Mouse (Mus musculus) thymus, adult 2 months (tissue): ENCODE results near the gene Plppr3. TPM values are rescaled to one million over a fixed set of nuclear protein-coding genes. Genes with fewer than 3 reads are reported as not detected.

Source experiments
- DNase-seq: peaks from one replicate; pipeline ENCODE4 v3.0.0; 2021
- H3K27ac ChIP-seq: fragments of 200-500 bp; 2 replicates; pipeline ENCODE4 v1.5.1; 2012; ENCODE audit warnings: low read length, control low read depth; ENCODE audit not compliant: control insufficient read depth, insufficient read depth
- H3K27me3 ChIP-seq: fragments of 200-500 bp; 2 replicates; pipeline ENCODE4 v1.6.1; 2012; ENCODE audit warnings: mild to moderate bottlenecking, low read length, moderate library complexity, mixed read lengths; ENCODE audit not compliant: control insufficient read depth, insufficient read depth
- H3K36me3 ChIP-seq: fragments of 200-500 bp; 2 replicates; pipeline ENCODE4 v1.6.1; 2012; ENCODE audit warnings: mild to moderate bottlenecking, low read length, moderate library complexity; ENCODE audit not compliant: control insufficient read depth, insufficient read depth
- H3K4me1 ChIP-seq: fragments of 200-500 bp; replicated peaks from 2 replicates; pipeline ENCODE4 v1.6.1; 2012; ENCODE audit warnings: low read length; ENCODE audit not compliant: control insufficient read depth, insufficient read depth
- H3K4me3 ChIP-seq: fragments of 200-500 bp; 2 replicates; pipeline ENCODE4 v1.5.1; 2012; ENCODE audit warnings: mild to moderate bottlenecking, low read length, control low read depth, moderate library complexity; ENCODE audit not compliant: control insufficient read depth, insufficient read depth
- CTCF ChIP-seq: fragments of 200-500 bp; IDR thresholded peaks from 2 replicates; pipeline ENCODE4 v1.5.1; 2012; ENCODE audit warnings: mild to moderate bottlenecking, control low read depth, low read length, moderate library complexity, borderline replicate concordance; ENCODE audit not compliant: control insufficient read depth, poor library complexity, insufficient read depth; ENCODE audit errors: extremely low read depth
- POLR2A ChIP-seq: fragments of 200-500 bp; IDR thresholded peaks from 2 replicates; pipeline ENCODE4 v1.6.1; 2012; ENCODE audit warnings: mild to moderate bottlenecking, low read length, control low read depth, moderate library complexity; ENCODE audit not compliant: control insufficient read depth, poor library complexity, insufficient read depth; ENCODE audit errors: extremely low read depth
- WGBS: fragments of 180-500 bp; shearing (Covaris S2); methylation state at CpG from one replicate; pipeline ENCODE4 v1.1.7; 2018; 5-methylcytosine and 5-hydroxymethylcytosine counted together
- polyA plus RNA-seq: library from polyadenylated mRNA; depleted of rRNA; stranded (reverse); fragments of >200 nt; gene quantifications from 2 replicates; pipeline ENCODE4 v1.2.3, GENCODE M21; 2012

The Plppr3 gene
- polyA plus RNA-seq, 1 experiment = 1.9 TPM

DNA sequence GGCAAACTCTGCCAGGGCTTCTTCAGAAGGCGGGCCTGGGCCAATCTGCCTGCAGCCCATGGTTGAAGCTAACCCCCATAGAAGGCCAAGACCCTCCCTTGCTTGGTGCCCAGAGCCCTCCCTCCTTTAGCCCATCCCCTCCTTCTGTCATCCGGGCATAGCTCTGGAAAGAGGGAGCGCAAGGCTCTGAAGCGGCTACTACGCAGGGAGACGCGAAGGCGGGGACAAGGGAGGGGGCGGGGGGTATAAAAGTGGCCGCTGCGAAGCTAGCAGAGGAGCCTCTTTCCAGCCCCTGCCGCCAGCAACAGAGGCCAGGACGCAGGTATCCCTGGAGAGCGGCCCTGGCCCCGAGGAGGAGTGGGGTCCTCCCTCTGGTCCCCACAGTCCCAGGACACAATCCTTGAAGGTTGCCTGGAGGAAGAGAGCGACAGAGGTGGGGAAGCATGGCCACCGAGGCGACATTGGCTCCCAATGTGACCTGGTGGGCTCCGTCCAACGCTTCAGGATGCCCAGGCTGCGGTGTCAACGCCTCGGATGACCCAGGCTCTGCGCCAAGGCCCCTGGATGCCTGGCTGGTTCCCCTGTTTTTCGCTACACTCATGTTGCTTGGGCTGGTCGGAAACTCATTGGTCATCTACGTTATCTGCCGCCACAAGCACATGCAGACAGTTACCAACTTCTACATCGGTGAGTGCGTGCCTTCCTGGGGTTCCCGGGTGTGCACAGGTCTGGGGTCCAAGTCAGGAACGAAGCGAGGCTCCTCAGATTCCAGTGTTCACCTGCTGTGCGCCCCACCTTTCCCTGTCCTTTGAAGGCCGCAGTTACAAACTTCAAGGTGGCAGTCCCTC, 44.0 kb upstream of the Plppr3 start:
- Histone ChIP-seq H3K36me3 (no peaks in the 10 kb centered on the region), H3K27me3 (no peaks in the 10 kb centered on the region; the same call in 1 of the 2 replicates), H3K27ac (no peak overlapping the region), H3K4me1 (peaks cover 39% of the 10 kb centered on the region), H3K4me3 (no peak overlapping the region)
- no peak for DNase-seq
- TF ChIP-seq CTCF = no peak
- WGBS = 74% methylated on average over 35 of the region's 35 CpGs

DNA sequence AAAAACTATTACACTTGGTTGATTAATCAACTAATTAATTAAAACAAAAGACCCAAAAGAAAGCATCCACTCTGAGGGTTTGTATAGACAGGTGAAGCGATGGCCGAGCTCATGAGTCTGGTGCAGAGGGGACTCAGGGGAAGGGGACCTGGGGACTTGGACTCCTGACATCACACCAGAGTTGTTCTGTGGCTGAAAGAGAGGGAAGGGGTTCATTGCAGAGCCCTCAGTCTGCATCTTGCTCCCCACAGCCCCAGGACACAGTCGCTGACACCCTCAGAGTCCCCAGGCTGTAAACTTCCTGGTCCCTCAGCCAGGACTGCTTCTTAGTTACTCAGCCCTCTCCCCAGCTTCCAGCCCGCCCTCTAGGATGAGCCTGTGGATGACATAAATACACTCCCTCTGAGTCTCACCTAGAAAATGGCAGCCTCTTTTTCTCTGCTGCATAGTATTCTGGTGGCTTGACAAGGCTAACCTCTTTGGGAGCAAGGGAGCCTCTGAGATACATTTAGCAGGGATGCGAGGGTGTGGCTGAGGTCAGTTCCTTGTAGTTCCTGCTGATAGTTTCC, 43.2 kb upstream of the Plppr3 start:
- Histone ChIP-seq H3K27me3 (no peaks in the 10 kb centered on the region; the same call in 1 of the 2 replicates), H3K27ac (no peak overlapping the region), H3K4me3 (no peak overlapping the region), H3K4me1 (peaks cover 36% of the 10 kb centered on the region), H3K36me3 (no peaks in the 10 kb centered on the region)
- no peak for TF ChIP-seq CTCF
- TF ChIP-seq POLR2A = no peak
- 87% methylated on average over 5 of the region's 5 CpGs for WGBS
- no peak for DNase-seq

DNA sequence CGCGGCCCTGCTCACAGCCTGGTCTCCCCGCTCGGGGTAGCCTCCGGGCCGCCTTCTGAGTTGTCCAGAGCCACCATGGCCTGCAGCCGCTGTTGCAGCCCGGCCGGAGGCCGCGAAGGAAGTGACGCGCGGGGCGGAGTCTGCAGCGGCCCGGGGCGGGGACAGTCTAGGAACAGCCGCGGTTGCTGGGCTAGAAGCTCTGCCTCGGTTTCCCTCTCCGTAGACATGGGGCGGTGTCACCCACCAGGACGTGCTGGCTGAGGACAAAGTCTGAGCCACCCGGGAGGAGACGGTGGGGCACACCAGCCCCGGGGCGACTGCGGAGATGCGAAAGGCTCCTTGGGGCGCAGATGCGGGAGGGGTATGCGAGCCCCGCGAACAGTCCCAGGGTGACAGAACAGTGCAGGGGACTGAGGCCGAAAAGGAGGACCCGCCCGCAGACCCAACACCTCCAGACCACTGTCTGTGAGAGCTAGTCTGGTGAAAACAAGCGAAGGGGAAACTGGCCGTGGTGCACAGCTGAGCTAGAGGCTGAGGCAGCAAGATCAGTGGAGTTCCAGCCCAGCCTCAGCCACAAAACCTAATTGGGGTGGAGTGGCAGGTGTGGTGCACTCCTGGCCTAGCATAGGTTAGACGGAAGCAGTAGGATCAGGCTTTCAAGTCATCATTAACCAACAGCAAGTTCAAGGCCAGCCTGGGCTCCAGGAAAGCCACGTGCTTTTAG, 42.5 kb upstream of the Plppr3 start, which contains the start of gene Kiss1r:
Gene Kiss1r (plus strand): TSS at position 164 of the 724 bp plus-strand sequence.
- no peaks in the 10 kb centered on the region for H3K36me3 ChIP-seq
- DNase-seq = peak; percentile 90
- 2% methylated on average over 42 of the region's 42 CpGs for WGBS
- H3K27ac ChIP-seq = peak within 1 kb of the TSS; percentile 30; the same call in 1 of the 2 replicates
- TF ChIP-seq CTCF (0 out of 2 replicates have a peak, but pooled peaks have one; percentile 15), POLR2A (peak; percentile 82)
- H3K4me1 ChIP-seq = peaks cover 36% of the 10 kb centered on the region
- H3K27me3 ChIP-seq = no peaks in the 10 kb centered on the region; the same call in 1 of the 2 replicates
- H3K4me3 ChIP-seq = peak within 1 kb of the TSS; percentile 97

DNA sequence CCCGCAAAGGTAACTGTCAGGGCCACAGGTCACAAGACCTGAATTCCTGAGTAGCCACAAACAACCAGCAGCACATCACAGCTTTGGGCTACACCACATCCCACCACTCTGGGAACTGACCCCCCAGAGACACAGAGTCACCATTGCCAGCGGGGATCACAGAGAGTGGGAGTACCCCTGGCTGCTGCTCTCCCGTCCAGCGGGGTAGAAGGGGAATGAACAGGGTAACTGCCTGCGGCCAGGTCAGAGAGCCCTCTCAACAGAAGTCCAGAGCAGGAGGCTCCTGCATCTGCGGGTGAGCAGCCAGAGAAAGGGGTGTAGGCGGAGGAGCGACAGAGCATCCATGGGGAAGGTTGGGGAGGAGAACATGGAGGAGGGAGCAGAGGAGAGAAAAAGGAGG, 41.6 kb upstream of the Plppr3 start:
- Histone ChIP-seq H3K4me1 (peaks cover 36% of the 10 kb centered on the region), H3K27me3 (no peaks in the 10 kb centered on the region; the same call in 1 of the 2 replicates), H3K4me3 (peak overlapping the region; percentile 97), H3K36me3 (no peaks in the 10 kb centered on the region), H3K27ac (no peak overlapping the region)
- TF ChIP-seq POLR2A (no peak), CTCF (no peak)
- no peak for DNase-seq
- WGBS = 35% methylated on average over 8 of the region's 8 CpGs

DNA sequence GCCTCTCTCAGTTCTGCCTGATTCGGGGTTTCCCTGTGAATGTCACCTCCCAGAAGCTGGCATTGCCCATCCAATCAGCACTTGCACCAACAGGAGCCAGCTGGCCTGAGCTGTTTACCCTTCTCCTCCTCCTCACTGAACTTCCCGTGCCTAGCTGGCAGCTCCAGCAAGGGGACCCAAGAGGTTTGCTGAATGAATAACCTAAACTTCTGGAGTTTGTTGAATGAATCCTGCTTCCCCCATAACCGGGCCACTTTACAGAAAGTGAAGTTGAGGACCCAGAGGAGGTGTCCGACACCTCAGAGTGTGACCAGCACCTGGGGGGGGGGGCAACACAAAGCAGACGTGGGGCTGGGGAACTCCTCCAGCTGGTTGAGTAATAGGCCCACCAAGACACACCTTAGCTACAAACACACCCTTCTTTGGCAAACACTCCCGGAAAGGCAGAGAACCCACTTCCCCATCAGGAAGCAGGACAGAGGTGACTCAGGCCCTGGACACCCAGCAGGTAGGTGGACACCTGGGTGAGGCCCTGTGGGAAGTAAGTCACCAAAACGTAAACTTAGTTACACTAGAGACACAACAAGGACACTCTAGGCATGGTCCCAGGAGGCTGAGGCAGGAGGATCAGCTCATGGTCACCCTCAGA, 40.6 kb upstream of the Plppr3 start:
- no peaks in the 10 kb centered on the region; the same call in 1 of the 2 replicates for H3K27me3 ChIP-seq
- no peak overlapping the region for H3K27ac ChIP-seq
- DNase-seq = no peak
- peaks cover 28% of the 10 kb centered on the region for H3K4me1 ChIP-seq
- H3K36me3 ChIP-seq = no peaks in the 10 kb centered on the region
- TF ChIP-seq POLR2A (no peak), CTCF (no peak)
- WGBS = 65% methylated on average over 7 of the region's 7 CpGs
- H3K4me3 ChIP-seq = no peak overlapping the region

DNA sequence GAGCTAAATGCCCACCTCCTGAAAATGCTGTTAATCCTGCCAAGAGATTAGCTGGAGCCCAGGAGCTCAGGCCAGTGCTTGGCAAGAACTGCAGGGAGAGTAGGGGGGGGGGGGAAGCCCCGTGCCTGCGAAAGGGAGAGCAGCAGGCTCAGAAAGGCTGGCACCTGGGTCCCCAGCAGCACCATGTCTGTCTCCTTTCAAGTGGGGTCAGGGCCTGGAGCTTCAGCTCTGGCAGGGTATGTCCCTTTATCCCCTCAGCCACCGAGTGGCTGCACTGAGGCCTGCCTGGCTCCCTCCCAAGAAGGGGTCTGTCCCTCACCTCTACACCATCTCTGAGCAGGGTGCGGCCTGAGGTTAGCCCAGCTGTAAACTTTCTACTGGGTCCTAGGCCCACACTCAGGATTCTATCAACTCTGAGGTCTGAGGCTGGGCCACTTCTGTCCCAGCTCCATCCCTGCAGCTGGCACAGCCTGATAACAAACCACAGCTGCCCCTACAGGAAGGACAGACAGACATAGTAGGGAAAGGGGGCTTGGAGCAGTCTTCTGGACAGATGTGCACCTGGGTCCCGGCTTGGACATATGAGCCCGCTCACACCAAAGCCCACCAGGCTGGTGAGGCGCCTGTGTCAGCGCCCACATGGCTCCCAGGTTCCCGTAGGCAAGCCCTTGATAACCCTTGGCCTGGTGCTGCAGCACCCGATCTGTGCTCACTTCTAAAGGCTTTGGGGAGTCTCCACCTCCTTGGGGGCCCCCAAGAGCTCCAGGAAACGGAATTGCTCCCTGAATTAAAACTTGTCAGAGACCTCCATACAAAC, 39.9 kb upstream of the Plppr3 start:
- no peak for DNase-seq
- H3K36me3 ChIP-seq = no peaks in the 10 kb centered on the region
- 44% methylated on average over 11 of the region's 11 CpGs for WGBS
- H3K4me1 ChIP-seq = peaks cover 36% of the 10 kb centered on the region
- no peaks in the 10 kb centered on the region for H3K27me3 ChIP-seq
- no peak overlapping the region for H3K27ac ChIP-seq
- no peak overlapping the region for H3K4me3 ChIP-seq
- TF ChIP-seq POLR2A = no peak
- no peak for TF ChIP-seq CTCF
